Mouse (Mus musculus) stomach, embryonic 15.5 days (tissue): ENCODE results near the gene Gm4881. TPM values are rescaled to one million over a fixed set of nuclear protein-coding genes. Genes with fewer than 3 reads are reported as not detected.

Experiments used
- ATAC-seq: fragments of 200-750 bp; cut with Nextera tagmentation; 2 replicates; pipeline ENCODE4 v1.8.0; 2017; ENCODE audit warnings: low read depth, moderate number of reproducible peaks, moderate TSS enrichment; ENCODE audit not compliant: insufficient read depth, low FRiP score
- H3K27ac ChIP-seq: fragments of 300-500 bp; sonication (generic); 2 replicates; pipeline ENCODE4 v1.5.1; 2015; ENCODE audit warnings: mild to moderate bottlenecking, inconsistent platforms
- H3K27me3 ChIP-seq: fragments of 300-500 bp; sonication (generic); replicated peaks from 2 replicates; pipeline ENCODE4 v1.6.1; 2015; ENCODE audit warnings: inconsistent platforms
- H3K36me3 ChIP-seq: fragments of 300-500 bp; sonication (generic); 2 replicates; pipeline ENCODE4 v1.6.1; 2015; ENCODE audit warnings: inconsistent platforms
- H3K4me1 ChIP-seq: fragments of 300-500 bp; sonication (generic); 2 replicates; pipeline ENCODE4 v1.6.1; 2015; ENCODE audit warnings: inconsistent platforms
- H3K4me2 ChIP-seq: fragments of 300-500 bp; sonication (generic); 2 replicates; pipeline ENCODE4 v1.6.1; 2015; ENCODE audit warnings: mild to moderate bottlenecking, inconsistent platforms
- H3K4me3 ChIP-seq: fragments of 300-500 bp; sonication (generic); replicated peaks from 2 replicates; pipeline ENCODE4 v1.5.1; 2015; ENCODE audit warnings: inconsistent platforms
- H3K9ac ChIP-seq: fragments of 300-500 bp; sonication (generic); 2 replicates; pipeline ENCODE4 v1.6.1; 2015; ENCODE audit warnings: inconsistent platforms
- H3K9me3 ChIP-seq: fragments of 300-500 bp; sonication (generic); 2 replicates; pipeline ENCODE4 v1.6.1; 2016; ENCODE audit warnings: inconsistent platforms
- WGBS: fragments of 180-500 bp; shearing (Covaris S2); methylation state at CpG from one replicate; pipeline ENCODE4 v1.1.7; 2015; 5-methylcytosine and 5-hydroxymethylcytosine counted together
- microRNA-seq: library from miRNA; unstranded; fragments of <30 nt; microRNA quantifications from one replicate; pipeline ENCODE4, GENCODE M21; 2016
- polyA plus RNA-seq: library from polyadenylated mRNA; unstranded; fragments of >200 nt; fragmentation: Nextera tagmentation; extraction: Ambion mirVana; gene quantifications from 2 replicates; pipeline ENCODE4 v1.2.1, GENCODE M21; 2015

Gene Gm4881
- polyA plus RNA-seq, 1 experiment from 2014 or later = not detected

DNA sequence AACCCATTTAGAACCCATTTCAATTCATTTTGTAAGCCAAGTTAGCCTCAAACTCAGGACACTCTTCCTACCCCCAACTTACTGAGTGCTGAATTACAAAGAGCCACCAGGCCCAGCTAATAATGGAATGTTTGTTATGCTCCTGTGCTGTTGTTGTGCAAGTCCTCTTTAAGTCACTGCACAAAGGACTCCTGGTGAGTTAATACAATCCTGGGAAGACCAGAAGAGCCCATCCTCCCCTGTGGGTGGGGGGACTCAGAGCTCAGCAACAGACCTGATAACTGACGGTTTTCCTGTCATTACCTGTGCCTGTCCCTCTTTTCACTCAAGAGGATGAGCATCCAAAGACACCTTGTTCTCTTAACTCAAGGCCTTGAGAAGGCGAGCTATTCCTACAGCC is 64.7 kb downstream of the Gm4881 start:
- Histone ChIP-seq H3K4me2 (no peak overlapping the region), H3K36me3 (no peaks in the 10 kb centered on the region), H3K27ac (no peak overlapping the region), H3K4me3 (no peak overlapping the region), H3K9ac (no peak overlapping the region), H3K4me1 (no peaks in the 10 kb centered on the region), H3K9me3 (no peaks in the 10 kb centered on the region), H3K27me3 (no peaks in the 10 kb centered on the region)
- WGBS = 51% methylated on average over 2 of the region's 2 CpGs
- no peak for ATAC-seq

DNA sequence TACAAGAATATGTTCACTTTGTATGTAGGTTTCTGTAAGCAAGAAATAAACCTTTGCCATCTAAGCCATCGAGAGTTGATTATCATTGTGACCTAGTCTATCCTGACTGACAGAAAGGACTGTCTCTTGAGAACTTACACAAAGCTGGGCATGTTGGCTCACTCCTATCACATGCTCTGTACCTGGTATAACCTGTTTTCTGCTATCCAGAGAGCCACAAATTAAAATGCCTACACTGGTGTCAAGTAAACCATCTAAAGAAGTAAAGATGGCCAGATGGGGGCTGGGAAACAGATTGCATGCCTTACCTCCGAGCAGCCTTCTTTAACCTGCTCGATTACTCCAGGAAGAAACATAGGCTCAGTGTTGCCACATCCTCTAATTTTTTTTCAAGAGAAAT is 66.7 kb downstream of the Gm4881 start:
- no peak overlapping the region for H3K4me3 ChIP-seq
- H3K27ac ChIP-seq = no peak overlapping the region
- no peak for ATAC-seq
- WGBS = 61% methylated on average over 3 of the region's 3 CpGs
- no peaks in the 10 kb centered on the region for H3K36me3 ChIP-seq
- no peak overlapping the region for H3K4me2 ChIP-seq
- no peak overlapping the region for H3K9ac ChIP-seq
- no peaks in the 10 kb centered on the region for H3K4me1 ChIP-seq
- H3K27me3 ChIP-seq = no peaks in the 10 kb centered on the region
- H3K9me3 ChIP-seq = no peaks in the 10 kb centered on the region

Small RNA genes within 50 kb of the gene (microRNA-seq; reads per million reads assigned to microRNA genes)
- not detected for gene Mir7046
- gene Mir7047 = not detected

Other genes starting within 250 kb of the Gm4881 start
- not detected in 2 replicates for gene BC049730, start 235.3 kb downstream of the Gm4881 start, polyA plus RNA-seq
- gene Gm4763, start 217.6 kb downstream of the Gm4881 start, polyA plus RNA-seq = not detected in 2 replicates
- gene Cd177, start 184.2 kb downstream of the Gm4881 start, polyA plus RNA-seq = 3.3 and 3.7 TPM in 2 replicates
- gene Ceacam10, start 167.3 kb downstream of the Gm4881 start, polyA plus RNA-seq = 0.95 and 1.2 TPM in 2 replicates
- 13.5 and 34.6 TPM in 2 replicates for gene Gm9844, start 82.3 kb downstream of the Gm4881 start, polyA plus RNA-seq
- gene Lypd4, start 74.6 kb downstream of the Gm4881 start, polyA plus RNA-seq = not detected in 2 replicates
- not detected in 2 replicates for gene Dmrtc2, start 74.4 kb downstream of the Gm4881 start, polyA plus RNA-seq
- gene Rps19, start 60.1 kb downstream of the Gm4881 start, polyA plus RNA-seq = 2,480 and 2,486 TPM in 2 replicates
- gene Cd79a, start 47.1 kb downstream of the Gm4881 start, polyA plus RNA-seq = 1.1 and 1.5 TPM in 2 replicates
- gene Arhgef1, start 41.6 kb downstream of the Gm4881 start, polyA plus RNA-seq = 86.9 and 97.5 TPM in 2 replicates
- gene Rabac1, start 28.3 kb upstream of the Gm4881 start, polyA plus RNA-seq = 172 and 217 TPM in 2 replicates
- gene Atp1a3, start 61.5 kb upstream of the Gm4881 start, polyA plus RNA-seq = 3.6 and 4.3 TPM in 2 replicates
- 5.4 and 6.3 TPM in 2 replicates for gene Grik5, start 127.9 kb upstream of the Gm4881 start, polyA plus RNA-seq
- 26.7 and 27.3 TPM in 2 replicates for gene Zfp574, start 128.1 kb upstream of the Gm4881 start, polyA plus RNA-seq
- 1.4 and 1.6 TPM in 2 replicates for gene Pou2f2, start 235.2 kb upstream of the Gm4881 start, polyA plus RNA-seq